Mouse (Mus musculus) telencephalon, adult 2 months (tissue): ENCODE measurements around the gene Eif3k.

ENCODE experiments used
- DNase-seq: peaks from one replicate; pipeline ENCODE4 v3.0.0-alpha.2; 2011; ENCODE audit warnings: low read depth, low spot score

Gene Eif3k

DNA sequence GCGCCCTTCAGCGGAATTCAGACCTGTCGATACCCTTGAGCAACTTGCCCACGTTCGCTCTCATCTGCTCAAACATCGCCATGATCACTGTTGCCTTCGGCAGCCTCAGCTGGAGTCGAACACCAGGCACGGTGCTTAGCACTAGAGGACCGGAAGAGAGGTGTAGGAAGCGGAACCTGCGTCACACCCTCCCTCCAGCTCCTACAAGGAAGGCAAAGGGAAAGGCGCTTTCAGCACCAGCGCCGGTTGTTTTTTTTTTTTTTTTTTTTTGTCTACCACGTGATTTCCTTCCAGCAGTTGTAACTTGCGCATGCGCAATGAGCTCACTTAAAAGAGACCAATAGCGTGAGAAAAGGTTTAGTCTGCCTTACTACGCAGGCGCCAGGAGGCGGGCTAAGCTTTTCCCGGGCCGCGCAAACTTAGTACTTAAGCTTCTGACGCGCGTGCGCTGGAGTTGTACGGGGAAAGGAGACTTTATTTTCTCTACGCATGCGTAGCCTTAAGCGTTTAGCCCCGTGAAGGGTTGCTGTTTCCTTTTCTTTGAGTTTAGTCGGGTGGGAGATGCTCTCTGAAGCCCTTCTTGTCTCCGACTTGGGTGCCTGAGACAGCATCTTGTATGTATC lies at the start of gene Eif3k, which contains the start of gene Map4k1:
Gene Eif3k (minus strand): TSS at position 214 of the 623 bp plus-strand sequence.
Gene Map4k1 (plus strand): TSS at position 400 of the 623 bp plus-strand sequence.
- DNase-seq = peak; percentile 99

DNA sequence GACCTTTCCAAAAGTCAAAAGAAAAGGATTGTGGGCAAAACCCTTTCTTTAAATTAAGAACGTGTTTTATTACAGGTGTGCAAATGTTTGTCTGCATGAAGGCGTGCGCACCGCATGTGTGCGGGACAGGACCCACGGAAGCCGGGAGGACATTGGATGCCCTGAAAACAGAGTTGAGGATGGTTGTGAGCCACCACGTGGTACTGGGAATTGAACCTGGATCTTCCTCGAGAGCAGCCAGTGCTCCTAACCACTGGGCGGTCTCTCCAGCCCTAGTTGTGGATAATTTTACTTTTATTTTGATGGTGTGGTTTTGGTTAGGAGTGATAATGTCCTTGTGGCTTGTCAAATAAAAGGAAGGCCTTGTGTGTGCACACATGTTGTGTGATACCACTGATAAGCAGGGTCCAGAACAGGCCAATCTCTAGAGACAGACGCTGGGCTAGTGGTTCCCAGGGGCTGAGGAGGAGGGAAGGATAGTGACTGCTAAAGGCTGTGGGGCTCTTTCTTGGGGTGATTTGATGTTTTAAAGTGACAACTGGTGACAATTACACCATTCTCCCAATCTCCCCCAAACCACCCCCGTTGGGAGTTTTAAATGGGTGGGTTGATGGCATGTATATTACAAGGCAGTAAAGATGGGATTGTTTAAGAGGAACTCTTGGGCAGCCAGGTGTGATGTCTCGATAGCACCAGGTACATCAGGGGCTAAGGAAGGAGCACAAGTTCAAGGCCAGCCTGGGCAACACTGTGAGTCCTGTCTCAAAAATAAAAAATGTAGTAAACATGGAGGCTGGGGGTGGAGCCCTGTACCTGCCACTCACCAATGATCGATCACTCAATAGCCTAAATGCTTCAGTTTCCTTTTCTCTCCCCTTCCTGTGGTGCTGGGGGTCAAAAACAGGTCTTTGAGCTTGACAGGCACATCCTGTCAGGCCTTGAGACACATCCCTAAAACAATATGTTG lies 48.3 kb upstream of the Eif3k start:
- no peak for DNase-seq

DNA sequence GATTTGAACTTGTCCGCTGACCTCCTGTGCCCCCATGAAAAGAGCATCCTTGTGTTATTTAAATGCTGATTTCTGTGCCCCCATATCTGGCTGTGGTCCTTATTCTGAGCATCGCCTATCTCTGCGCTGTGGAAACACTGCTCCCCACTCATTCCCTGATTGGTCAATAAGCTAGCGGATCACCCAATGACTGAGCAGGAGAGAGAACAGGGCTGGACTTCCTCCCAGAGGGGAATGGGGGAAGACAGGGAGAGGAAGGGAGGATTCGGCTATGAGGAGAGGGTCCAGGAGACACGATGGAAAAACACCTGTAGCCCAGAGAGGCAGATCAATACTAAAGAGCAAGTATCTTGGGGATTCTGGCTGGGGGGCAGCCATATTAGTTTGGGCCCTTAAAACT lies 47.1 kb upstream of the Eif3k start:
- no peak for DNase-seq

DNA sequence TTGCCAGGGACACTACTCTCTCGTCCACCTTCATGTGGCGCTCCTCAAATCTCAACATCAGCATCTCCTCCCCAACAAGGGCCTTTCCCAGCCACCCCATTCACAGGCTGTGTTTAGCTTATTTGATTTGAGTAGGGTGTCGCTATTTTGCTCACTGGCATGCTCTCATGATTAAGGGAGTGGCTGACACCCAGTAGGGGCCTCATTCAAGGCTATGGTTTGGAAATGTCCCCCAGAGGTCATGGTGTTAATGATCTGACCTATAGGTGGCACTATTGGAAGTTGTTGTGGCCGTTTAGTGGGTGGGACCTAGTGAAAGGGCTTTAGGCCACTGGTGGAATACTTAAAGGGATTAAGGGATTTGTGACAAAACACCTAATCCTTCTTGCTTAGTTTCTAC lies 45.1 kb upstream of the Eif3k start:
- DNase-seq = no peak

DNA sequence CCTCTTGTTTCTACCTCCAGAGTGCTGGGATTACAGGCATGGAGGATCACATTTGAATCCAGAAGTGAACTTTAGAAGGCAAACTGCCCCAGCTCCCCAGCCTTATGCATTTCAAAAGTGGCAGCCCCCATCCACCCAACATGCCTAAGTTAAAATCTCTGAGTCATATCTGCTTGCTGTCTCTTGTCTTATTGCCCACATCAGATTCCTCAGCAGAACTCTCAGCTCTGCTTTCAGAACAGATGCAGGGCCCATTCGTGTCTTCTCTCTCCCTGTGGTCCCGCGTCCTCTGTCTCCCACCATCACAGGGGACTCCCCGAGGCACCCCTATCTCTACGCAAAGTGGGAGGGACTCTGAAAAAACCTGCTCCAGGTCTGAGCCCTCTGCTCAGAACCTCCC lies 44.5 kb upstream of the Eif3k start:
- DNase-seq = no peak

DNA sequence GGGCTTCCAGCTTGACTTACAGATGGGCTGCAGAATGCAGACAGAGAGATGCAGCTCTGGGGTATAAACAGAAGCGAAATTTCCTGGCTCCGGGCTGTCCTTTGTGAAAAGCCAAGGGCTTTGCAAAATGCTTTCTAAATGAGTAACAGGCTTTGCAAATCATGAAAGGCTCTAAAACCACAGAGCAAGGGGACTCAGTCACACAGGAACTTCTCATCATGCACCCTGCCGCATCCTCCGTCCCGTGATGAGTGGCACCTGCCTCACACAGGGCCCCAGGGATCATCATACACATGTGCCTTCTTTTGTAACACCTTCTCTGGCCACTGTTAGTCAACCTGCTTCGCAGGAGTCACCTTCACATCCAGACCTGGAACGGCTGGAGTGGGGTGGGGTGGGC lies 43.9 kb upstream of the Eif3k start:
- no peak for DNase-seq

DNA sequence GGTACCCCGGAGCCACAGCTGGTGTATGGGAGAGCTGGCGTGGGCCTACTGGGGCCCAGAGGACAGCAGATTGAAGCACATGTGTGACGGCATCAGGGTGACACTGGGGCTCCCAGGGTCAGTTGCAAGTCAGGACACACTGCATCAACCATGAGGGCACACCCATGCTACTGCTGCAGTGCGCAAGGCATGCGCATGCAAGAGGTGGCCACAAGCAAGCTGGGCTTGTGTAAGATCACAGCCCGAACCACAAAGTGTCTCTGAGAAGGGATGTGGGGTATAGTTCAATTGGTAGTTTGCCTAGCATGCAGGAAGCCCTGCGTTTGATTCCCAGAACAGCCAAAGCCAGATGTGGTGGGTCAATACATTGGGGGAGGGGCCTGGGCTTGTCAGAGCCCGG lies 41.9 kb upstream of the Eif3k start:
- DNase-seq = no peak

DNA sequence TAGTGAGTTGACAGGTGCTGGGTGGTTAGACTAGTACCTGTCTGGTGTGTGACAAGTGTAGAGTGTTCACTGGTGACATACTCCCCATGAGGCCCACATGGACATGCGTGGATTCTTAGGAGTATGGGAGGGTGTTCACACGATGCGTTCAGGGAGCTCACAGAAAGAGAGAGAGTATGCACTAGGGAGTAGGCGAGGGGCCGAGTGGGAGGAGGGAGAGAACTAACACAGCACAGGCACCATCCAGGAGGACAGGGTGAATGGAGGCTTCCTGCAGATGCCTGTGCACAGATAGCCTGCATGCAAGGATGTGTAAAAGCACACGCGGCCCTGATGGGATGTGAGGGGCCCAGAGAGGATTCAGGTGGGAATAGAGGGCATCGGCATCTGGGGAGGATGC lies 40.8 kb upstream of the Eif3k start:
- peak; percentile 39 for DNase-seq

DNA sequence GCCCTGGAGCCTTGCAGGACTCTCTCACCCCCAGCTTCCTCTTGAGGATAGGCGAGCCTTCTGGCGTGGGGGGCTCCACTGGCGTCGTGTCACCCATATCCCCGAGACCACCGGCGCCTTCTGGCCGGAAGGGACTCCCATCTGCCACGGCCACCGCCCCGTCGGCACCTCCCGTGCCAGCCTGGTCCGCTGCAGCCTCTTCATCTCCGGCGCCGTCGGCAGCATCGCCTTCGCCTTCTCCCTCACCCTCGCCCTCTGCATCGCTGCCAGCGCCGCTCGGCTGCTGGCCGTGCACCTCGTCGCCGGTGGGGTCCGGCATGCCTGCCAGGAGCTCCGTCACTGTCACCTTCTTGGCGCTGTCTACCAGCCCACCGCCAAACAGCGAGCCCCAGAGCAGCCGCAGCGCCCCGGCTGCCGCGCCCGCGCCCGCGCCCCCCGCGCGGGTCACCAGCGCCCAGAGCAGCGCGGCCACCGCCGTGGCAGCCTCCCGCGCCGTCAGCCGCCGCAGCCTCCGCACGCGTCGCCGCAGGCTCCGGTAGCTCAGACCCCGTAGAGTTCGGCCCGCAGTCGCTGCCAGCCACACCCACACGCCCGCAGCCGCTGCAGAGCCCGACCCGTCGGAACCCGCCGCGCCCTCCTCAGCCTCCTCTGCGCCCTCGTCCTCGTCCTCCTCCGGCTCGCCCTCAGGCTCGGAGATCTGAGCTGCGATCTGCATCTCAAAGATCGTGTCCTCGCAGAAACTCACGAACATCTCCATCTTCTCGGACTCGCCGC lies 38.0 kb upstream of the Eif3k start:
- DNase-seq = no peak

DNA sequence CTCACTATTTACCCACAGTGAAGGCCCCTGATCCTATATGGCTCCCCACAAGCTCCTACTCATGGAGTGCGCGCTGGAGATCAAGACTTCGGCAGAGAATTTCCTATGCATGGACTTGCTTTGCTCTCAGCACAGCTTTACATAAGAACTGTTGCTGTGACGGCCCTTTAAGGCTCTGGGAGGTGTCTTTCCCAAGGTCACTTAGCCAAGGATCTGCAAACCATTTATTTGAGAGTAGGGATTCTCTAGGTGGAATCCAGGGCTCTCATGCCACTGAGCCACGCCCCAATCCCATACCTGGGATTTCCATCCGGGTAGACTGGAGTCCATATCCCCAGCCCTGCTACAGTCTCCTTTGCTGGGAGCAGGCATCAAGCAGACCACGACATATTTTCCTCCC lies 35.6 kb upstream of the Eif3k start:
- DNase-seq = no peak

DNA sequence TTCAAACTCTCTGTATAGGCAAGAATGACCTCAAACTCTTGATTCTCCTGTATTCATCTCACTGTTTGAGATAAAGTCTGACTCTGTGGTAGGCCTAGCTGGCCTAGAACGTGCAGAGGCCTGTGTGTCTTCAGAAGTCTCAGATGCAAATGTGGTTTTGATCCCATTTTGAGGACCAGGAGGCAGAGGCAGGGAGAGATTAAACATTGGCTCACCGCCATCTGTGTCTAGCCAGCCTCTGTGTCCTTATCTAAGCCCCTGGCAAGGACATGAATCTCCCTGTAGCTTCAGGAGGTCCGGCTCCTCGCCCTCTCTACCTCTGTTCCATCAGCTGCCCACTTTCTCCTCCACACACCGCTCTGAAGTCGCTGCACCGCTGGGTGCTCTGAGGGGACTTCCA lies 34.8 kb upstream of the Eif3k start:
- no peak for DNase-seq

DNA sequence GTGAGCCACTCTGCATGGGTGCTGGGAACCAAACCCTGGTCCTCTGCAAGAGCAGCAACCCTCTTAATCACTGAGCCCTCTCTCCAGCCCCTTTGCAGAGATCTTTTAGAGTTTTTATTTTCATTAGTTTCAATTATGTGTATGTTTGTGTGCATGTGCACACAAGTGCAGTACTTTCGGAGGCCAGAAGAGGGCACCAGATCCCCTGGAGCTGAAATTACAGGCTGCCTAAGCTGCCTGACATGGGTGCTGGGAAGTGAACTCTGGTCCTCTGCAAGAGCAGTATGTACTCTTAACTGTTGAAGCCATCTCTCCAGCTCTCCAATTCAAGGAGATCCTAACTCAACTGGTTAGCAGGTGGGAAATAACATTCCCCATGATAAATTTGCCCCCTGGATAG lies 33.3 kb upstream of the Eif3k start:
- no peak for DNase-seq

DNA sequence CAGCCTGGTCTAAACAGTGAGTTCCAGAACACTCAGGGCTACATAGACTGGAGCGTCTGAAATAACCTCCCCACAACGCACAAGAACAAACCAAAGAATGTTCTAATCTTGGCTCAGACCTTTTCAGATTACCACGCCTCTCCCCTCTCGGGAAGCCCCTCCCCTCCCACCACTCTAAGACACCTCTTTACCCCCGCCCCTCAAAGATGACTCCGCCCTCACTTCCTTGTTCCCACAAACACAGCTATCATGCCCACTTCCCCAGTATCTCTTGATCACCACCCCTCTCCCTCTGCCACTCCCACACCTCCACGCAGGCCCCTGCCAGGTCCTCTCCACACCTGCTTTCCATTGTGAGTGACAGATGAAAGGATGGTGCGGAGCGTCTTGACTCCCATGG lies 27.1 kb upstream of the Eif3k start:
- no peak for DNase-seq

DNA sequence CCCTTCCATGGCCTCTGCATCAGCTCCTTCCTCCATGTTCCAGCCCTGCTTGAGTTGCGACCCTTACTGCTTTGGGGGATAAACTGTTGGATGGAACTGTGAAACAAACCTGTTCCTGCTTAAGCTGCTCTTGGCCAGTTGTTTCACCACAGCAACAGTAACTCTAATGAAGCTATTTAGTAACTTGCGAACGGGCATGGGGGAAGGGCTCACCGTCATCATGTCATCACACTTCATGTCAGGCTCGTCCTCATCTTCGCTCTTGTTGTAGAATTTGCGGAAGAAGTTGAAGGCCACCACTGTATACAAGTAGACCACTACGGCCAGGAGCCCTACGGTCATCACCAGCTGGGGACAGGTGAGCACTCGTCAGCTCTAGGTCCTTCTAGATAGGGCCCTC lies 26.5 kb upstream of the Eif3k start:
- no peak for DNase-seq

DNA sequence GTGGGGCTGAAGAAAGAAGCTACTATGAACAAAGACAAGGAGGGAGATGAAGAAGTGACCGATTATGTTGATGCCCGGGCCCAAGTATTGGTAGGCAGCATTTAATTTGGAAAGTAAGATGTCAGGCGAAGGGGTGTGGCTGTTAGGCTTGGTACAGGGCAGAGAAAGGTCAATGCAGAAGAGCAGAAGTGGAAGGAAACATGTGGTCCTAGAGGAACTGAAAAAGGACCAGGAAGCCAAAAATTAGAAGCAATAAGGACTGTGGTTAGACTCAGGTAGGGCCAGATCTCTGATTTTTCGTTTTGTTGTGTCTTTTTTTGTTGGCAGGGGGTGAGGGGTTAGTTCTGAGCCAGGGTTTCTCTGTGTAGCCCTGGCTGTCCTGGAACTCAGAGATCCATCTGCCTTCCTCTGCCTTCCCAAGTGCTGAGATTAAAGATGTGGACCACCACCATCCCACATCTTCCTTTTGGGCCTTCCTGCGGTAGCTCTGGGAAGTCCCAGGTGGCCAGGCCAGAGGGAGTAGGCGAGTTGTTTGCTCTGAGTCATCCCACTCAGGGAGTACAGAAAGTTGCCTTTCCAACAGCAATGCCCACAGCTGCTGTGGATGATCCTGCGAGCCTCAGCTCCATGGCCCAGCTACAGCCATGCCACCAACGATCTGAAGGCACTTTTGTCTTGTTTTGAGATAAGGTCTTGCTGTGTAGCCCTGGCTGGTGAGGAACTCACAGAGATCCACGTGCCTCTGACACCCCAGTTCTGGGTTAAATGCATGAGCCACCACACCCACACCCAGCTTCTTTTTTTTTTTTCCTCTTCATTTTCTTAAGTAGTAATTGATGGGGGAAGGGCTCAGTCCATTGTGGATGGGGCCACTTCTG lies 25.8 kb upstream of the Eif3k start:
- no peak for DNase-seq

DNA sequence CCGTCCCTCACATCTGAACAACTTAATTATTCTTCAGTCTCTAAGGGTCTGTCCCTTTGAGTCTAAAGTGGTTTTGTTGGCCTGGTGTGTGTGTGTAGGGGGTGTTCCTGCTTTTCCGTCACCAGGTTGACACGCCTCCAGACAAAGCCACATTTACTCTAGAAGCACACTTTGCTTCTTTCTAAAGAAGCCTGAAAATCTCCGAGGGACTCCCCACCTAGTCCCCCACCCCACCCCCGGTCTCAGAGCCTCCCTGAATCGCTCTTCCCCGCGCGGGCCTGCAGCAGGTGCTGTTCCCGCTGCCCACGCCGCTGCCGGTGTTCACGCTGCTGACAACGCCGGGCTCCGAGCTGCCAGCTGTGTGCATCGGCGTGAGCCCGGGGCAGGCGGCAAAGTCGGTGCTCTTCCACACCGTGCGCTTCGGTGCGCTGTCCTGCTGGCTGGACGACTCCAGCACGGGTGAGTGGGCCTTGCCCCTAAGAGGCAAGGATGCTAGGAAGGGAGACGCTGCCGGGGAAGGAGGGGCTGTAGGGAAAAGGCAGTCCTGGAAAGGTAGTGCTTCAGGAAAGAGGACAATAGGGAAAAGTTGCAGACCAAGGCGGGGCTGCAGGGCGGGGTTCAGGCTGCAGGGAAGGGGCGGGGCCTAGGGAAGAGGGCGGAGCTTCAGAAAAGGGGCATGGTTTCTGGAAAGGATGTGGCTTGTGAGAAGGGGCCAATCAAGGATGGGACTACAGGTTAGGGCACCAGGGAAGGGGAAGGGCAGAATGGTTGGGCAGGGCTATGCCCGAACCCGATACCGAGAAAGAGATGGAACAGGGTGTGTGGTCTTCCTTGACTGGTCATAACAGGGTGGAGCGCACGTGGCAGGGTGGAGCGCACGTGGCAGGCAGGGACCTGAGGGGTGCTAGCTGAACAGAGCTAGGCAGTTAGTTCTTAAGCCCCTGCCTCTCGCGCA lies 19.3 kb upstream of the Eif3k start:
- no peak for DNase-seq

DNA sequence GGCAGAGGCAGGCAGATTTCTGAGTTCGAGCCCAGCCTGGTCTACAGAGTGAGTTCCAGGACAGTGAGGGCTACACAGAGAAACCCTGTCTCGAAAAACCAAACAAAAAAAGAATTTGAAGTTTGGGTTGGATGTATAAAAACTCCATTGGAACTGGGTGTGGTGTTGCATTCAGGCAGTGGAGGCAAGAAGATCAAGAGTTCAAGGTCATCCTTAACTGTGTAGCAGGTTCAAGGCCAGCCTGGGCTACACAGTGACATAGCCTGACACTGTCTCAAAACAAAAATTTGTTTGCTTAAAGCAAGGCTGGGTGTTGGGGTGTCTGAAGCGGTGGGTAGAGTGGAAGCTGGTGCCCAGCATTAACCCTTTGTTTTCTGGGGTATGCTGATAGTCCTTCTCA lies 11.7 kb upstream of the Eif3k start:
- no peak for DNase-seq

DNA sequence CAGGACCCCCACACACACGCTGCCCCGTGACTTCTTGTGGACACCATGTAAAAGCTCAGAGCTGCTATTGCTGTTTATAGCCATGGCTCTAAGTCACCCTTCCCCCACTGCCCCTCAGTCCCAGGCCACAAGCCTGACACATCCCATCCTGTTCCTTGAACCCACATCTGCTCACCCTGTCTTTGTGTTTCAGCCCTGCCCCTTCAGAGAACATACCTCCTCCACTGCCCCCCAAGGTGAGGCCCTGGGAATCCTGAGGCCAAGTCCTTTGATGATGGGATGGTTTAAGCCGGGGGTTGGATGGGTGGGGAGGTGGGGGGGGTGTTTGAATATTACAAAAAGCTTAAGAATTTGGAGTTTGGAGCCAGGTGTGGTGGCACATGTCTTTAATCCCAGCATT lies 11.3 kb upstream of the Eif3k start:
- DNase-seq = no peak

DNA sequence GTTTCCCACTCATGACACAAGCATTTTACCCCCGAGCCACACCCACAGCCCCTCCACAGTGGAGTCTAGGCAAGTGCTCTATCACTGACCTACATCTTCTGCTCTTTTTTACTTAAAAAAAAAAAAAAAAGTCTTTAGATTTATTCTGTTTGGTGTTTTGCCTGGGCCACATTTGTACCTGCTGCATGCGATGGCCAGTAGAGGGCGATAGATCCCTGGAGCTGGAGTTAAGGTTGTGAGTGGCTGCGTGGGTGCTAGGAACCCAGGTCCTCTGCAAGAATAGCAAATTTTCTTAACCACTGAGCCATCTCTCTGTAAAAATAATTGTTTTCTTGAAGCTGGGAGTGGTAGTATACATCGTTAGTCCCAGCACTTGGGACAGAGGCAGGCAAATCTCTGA lies 10.0 kb upstream of the Eif3k start:
- DNase-seq = no peak

DNA sequence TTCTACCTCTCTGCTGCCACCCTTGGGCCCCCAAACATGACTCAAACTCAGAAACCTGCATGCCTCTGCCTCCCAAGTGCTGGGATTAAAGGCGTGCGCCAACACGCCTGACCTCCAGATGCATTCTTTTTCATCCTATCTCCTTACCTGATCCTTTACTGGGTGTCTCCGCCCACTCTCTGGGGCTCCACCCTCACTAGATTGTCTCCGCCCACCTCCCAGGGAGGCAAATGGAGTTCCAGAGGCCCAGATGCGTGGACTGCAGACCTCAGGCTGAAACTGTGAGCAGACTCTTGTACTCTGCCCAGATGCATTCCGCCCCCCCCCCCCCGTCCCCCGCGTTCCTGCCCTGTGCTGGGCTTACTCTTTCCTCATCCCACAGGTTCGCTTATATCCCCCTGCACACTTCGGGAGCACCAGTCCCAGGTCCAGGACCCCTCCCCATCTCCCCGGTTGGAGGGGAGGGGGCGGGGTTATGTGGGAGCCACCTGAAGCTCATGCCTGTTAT lies 9.2 kb upstream of the Eif3k start:
- no peak for DNase-seq
